Mouse (Mus musculus) neural tube, embryonic 13.5 days (tissue): ENCODE data around the gene Il16. TPM values are rescaled to one million over a fixed set of nuclear protein-coding genes. Genes with fewer than 3 reads are reported as not detected.

Source experiments
- ATAC-seq: fragments of 200-750 bp; cut with Nextera tagmentation; 2 replicates; pipeline ENCODE4 v1.8.0; 2017; ENCODE audit warnings: low read depth, mild to moderate bottlenecking, moderate TSS enrichment, moderate library complexity
- H3K27ac ChIP-seq: fragments of 300-500 bp; sonication (generic); replicated peaks from 2 replicates; pipeline ENCODE4 v1.5.1; 2015; ENCODE audit warnings: moderate library complexity, mild to moderate bottlenecking, inconsistent platforms
- H3K27me3 ChIP-seq: fragments of 300-500 bp; sonication (generic); 2 replicates; pipeline ENCODE4 v1.6.1; 2015; ENCODE audit warnings: mild to moderate bottlenecking, inconsistent platforms
- H3K36me3 ChIP-seq: fragments of 300-500 bp; sonication (generic); 2 replicates; pipeline ENCODE4 v1.6.1; 2015; ENCODE audit warnings: mild to moderate bottlenecking, inconsistent platforms
- H3K4me1 ChIP-seq: fragments of 300-500 bp; sonication (generic); replicated peaks from 2 replicates; pipeline ENCODE4 v1.6.1; 2015; ENCODE audit warnings: inconsistent platforms
- H3K4me2 ChIP-seq: fragments of 300-500 bp; sonication (generic); 2 replicates; pipeline ENCODE4 v1.6.1; 2015; ENCODE audit warnings: inconsistent platforms, mild to moderate bottlenecking, moderate library complexity
- H3K4me3 ChIP-seq: fragments of 300-500 bp; sonication (generic); 2 replicates; pipeline ENCODE4 v1.5.1; 2015; ENCODE audit warnings: mild to moderate bottlenecking, inconsistent platforms
- H3K9ac ChIP-seq: fragments of 300-500 bp; sonication (generic); 2 replicates; pipeline ENCODE4 v1.6.1; 2015; ENCODE audit warnings: moderate library complexity, mild to moderate bottlenecking, inconsistent platforms
- H3K9me3 ChIP-seq: fragments of 300-500 bp; sonication (generic); 2 replicates; pipeline ENCODE4 v1.6.1; 2016; ENCODE audit warnings: inconsistent platforms
- WGBS: fragments of 180-500 bp; shearing (Covaris S2); methylation state at CpG from one replicate; pipeline ENCODE4 v1.1.7; 2015; 5-methylcytosine and 5-hydroxymethylcytosine counted together
- polyA plus RNA-seq: library from polyadenylated mRNA; unstranded; fragments of >200 nt; fragmentation: Nextera tagmentation; extraction: Ambion mirVana; gene quantifications from 2 replicates; pipeline ENCODE4 v1.2.1, GENCODE M21; 2015

The Il16 gene
- 1.4 and 1.6 TPM in 2 replicates for polyA plus RNA-seq

DNA sequence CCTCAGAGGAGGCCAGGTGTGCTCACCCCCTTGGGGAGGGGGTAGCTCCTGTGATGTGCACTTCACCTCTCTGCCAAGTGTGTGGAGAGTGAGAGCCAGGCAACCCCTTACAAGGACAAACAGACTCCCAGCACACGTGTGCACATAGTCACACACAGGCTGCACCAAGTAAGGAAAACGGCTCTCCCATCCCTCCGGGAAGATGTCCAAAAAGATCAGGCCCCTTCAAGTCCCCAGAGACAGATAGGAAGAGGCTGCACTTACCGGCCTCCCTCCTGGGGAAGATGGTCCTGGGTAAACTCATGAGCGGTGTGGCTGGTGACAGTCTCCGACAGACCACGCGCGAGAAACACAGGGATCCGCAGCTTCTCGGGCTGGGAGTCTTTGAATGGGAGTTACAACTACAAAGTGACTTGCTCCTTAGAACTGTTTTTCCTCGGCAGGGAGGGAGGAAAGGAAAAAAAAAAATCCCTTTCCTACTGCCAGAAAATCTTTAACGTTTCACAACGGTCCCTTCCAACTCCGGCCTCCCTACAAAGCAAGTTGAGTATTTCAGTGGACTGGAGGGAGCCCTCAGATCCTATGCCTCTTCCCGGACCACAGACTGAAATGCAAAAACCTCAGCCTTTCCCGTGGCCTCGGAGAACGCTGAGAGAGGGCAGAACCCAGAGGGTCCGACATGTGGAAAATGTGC lies at the start of gene Il16:
Il16 (minus strand) TSS at position 314 of the 694 bp plus-strand sequence.
- Histone ChIP-seq H3K27me3 (no peaks in the 10 kb centered on the region), H3K27ac (no peak within 1 kb of the TSS), H3K9me3 (no peaks in the 10 kb centered on the region), H3K4me3 (no peak within 1 kb of the TSS), H3K36me3 (no peaks in the 10 kb centered on the region), H3K4me2 (peak within 1 kb of the TSS; percentile 35), H3K9ac (peak within 1 kb of the TSS; percentile 12; the same call in 1 of the 2 replicates), H3K4me1 (peaks cover 10% of the 10 kb centered on the region; the same call in 1 of the 2 replicates)
- ATAC-seq = no peak
- WGBS = 54% methylated on average over 20 of the region's 20 CpGs

DNA sequence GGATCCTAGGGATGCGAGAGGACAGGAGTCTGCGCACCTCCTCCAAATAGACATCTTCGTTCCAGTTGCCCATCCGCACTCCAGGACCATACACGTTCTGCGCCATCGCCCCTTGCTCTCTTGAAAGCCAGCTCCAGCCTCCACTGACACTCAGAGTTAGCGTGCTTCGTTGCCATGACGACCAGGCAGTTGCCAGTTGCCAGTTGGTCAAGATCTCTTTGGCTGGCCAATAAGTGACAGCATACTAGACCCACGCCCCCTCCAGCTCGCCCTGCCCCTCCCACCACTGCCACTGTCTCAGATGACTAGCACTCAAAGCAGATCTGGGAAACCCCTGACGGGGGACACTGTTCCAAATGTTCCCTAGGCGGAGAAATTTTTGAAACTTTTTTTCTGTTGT lies 49.2 kb upstream of the Il16 start, which contains the start of gene Cfap161:
Cfap161 (minus strand) TSS at position 176 of the 400 bp plus-strand sequence.
- Histone ChIP-seq H3K9ac (no peak within 1 kb of the TSS), H3K4me1 (peaks cover 9% of the 10 kb centered on the region), H3K4me2 (peak within 1 kb of the TSS; percentile 34), H3K27ac (no peak within 1 kb of the TSS), H3K27me3 (no peaks in the 10 kb centered on the region), H3K36me3 (no peaks in the 10 kb centered on the region), H3K4me3 (no peak within 1 kb of the TSS), H3K9me3 (no peaks in the 10 kb centered on the region)
- ATAC-seq = peak; percentile 95
- 4% methylated on average over 14 of the region's 14 CpGs for WGBS

DNA sequence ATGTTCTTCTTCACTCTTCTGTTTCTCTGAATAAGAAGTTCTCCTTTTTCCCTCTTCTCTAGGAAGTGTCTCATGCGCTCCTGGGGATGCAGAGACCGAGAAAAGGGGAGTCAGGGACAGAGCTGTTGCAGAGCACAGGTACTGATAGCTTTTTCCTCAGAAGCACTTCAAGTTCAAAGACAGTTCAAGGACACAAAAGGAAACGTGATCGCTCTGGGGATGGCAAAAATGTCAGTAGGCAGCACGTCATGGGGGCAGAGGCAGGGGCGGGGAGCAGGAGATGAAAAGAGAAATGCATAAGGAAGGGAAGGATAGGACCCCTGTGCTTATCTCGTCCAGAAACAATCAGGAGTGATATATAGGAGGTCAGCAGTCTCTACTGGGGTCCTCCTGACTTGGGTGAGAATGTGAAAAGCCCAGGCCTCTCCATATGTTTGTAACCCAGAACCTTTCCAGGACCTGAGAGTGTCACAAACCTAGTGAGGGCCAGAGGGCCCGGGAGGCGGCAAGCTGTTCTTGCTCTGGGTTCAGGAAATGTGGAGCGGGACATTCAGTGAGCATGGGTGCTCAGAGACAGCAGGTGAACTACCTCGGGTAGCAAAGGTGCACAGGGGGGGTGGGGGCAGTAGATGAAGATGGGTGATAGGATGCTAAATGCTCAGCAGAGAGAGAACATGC lies 48.6 kb upstream of the Il16 start:
- WGBS = 43% methylated on average over 11 of the region's 11 CpGs
- no peak overlapping the region for H3K4me3 ChIP-seq
- peak; percentile 32; the same call in 1 of the 2 replicates for ATAC-seq

DNA sequence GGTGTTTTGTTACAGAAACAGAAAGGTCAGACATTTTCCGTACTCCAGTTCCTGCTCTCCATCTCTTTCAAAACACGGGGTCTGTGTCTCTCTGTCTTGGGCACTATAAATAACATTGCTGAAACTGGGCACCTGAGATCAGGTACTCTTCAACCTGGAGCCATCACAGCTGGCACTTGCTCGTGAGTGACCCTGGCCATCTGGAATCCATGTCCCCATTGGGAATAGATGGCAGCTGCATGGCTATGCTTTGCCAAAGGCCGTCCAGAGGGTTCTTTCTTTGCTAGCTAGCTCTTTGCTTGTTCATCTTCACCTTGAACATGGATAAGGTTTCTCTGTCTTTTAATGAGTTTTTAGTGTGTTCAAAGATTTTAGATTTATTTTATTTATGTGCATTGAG lies 35.4 kb upstream of the Il16 start:
- Histone ChIP-seq H3K27ac (no peak overlapping the region), H3K27me3 (no peaks in the 10 kb centered on the region), H3K9me3 (no peaks in the 10 kb centered on the region), H3K36me3 (no peaks in the 10 kb centered on the region), H3K4me1 (no peaks in the 10 kb centered on the region), H3K4me2 (no peak overlapping the region), H3K4me3 (no peak overlapping the region), H3K9ac (no peak overlapping the region)
- WGBS = 69% methylated on average over 4 of the region's 4 CpGs
- ATAC-seq = no peak

More for the DNA sequence above, 48.6 kb upstream of the Il16 start:
- Histone ChIP-seq H3K27me3 (no peaks in the 10 kb centered on the region), H3K4me2 (peak overlapping the region; percentile 34), H3K27ac (no peak overlapping the region), H3K9me3 (no peaks in the 10 kb centered on the region), H3K4me1 (peaks cover 9% of the 10 kb centered on the region), H3K9ac (no peak overlapping the region), H3K36me3 (no peaks in the 10 kb centered on the region)

DNA sequence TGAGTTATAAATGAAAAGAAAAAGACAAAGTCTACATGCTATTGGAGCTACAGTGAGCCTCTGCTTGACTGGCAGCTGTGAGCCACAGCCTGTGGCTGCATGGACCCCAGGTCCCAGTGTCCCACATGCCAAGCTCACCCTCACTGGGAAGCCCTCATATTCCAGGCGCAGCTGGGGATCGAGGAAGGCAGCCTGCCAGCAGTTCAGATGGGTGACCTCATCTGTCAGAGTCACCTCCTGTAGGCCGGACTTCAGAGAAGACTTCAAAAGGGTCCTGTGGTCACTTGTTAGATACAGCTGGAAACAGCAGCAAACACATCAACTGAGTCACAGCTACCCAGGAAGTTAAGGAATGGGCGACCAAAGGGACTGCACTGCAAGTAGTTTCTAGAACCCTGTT lies 34.5 kb upstream of the Il16 start:
- Histone ChIP-seq H3K4me1 (no peaks in the 10 kb centered on the region), H3K36me3 (no peaks in the 10 kb centered on the region), H3K4me3 (no peak overlapping the region), H3K9me3 (no peaks in the 10 kb centered on the region), H3K27me3 (no peaks in the 10 kb centered on the region), H3K9ac (no peak overlapping the region), H3K27ac (no peak overlapping the region), H3K4me2 (no peak overlapping the region)
- 78% methylated on average over 4 of the region's 4 CpGs for WGBS
- no peak for ATAC-seq

DNA sequence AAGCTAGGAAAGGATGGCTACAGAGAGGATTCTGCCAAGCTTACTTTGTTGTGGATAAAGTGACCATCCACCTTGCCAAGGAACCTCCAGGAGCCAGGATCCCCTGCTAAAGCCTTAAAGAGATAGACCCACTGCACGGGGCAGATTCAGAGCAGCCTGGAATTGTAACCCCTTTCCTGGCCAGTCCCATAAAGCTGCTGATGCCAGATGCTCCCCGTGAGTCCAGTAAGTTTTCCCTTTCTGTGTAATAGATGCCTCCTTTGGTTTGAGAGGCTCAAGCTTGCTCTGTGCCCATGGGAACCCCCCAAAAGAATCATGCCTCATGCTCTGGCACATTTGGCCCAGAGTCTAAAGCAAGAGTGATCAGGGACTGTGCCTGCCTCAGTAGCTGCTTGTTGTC lies 33.5 kb upstream of the Il16 start:
- no peak for ATAC-seq
- 80% methylated on average over 2 of the region's 2 CpGs for WGBS
- Histone ChIP-seq H3K4me2 (no peak overlapping the region), H3K9me3 (no peaks in the 10 kb centered on the region), H3K4me3 (no peak overlapping the region), H3K27ac (no peak overlapping the region), H3K9ac (no peak overlapping the region), H3K27me3 (no peaks in the 10 kb centered on the region), H3K4me1 (no peaks in the 10 kb centered on the region), H3K36me3 (no peaks in the 10 kb centered on the region)

DNA sequence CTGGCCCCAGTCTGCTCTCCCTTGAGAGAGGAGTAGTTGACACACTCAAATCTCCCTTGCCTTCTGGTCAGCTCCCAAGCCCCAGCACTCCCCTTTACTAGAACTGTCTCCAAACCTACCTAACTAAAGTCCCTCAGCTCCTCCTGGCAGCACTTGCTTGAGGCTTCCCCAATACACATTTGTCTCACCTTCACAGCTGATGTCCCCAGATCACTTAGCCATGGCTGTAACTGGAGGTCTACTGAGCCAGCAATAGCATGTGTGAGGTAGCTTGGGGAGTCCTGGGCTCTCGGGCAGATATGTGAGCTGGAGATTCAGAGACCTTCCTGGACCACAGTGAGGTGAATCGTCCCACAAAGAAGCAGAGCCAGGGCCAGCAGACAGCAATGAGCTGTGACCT lies 33.0 kb upstream of the Il16 start:
- WGBS = 86% methylated on average over 2 of the region's 2 CpGs

DNA sequence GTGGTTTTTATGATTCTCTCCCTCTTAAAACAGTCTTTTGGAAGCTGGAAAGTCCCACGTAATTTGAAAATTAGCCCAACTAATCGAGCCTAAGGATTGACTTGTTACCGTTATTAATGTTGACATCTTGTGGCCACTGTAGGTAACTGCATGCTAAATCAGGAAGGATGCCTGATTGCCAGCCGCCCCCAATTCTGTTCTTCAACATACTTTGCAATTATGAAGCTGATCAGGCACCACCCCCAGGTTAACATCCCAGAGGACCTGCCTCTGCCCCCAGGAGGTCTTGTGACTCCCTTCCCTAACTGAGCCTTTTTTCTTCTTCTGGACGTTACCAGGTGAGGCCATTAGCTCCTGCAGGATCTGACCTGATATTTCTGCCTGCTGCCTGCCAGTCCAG lies 29.2 kb upstream of the Il16 start:
- no peak overlapping the region for H3K9ac ChIP-seq
- no peaks in the 10 kb centered on the region for H3K9me3 ChIP-seq
- H3K36me3 ChIP-seq = no peaks in the 10 kb centered on the region
- no peak for ATAC-seq
- no peak overlapping the region for H3K4me3 ChIP-seq
- 33% methylated on average over 5 of the region's 5 CpGs for WGBS
- no peak overlapping the region for H3K4me2 ChIP-seq
- no peaks in the 10 kb centered on the region for H3K27me3 ChIP-seq
- H3K27ac ChIP-seq = no peak overlapping the region
- no peaks in the 10 kb centered on the region for H3K4me1 ChIP-seq

More for the DNA sequence above, 33.0 kb upstream of the Il16 start:
- no peak for ATAC-seq
- no peak overlapping the region for H3K4me2 ChIP-seq
- no peaks in the 10 kb centered on the region for H3K27me3 ChIP-seq
- H3K27ac ChIP-seq = no peak overlapping the region
- H3K9me3 ChIP-seq = no peaks in the 10 kb centered on the region
- no peaks in the 10 kb centered on the region for H3K4me1 ChIP-seq
- H3K36me3 ChIP-seq = no peaks in the 10 kb centered on the region
- no peak overlapping the region for H3K9ac ChIP-seq
- H3K4me3 ChIP-seq = no peak overlapping the region

DNA sequence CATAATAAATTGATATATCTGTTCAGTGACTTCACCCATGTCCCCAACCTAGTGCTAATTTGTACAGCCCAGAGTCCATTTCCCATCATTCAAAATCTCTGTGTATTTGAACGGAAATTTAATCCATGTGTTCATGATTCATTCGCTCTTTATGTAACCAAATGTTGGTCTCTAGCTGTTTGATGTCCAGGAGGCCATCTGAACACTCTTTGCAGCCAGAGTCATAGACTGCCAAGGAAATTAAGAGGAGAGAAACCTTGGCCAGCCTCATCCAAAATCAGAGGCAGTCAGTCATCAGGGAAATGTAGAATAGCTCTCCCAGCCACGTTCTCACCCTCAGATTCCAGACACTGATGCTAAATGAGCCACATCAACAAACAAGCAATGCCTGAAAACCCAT lies 18.1 kb upstream of the Il16 start:
- no peaks in the 10 kb centered on the region for H3K36me3 ChIP-seq
- no peaks in the 10 kb centered on the region for H3K27me3 ChIP-seq
- H3K9ac ChIP-seq = no peak overlapping the region
- no peaks in the 10 kb centered on the region for H3K4me1 ChIP-seq
- no peak for ATAC-seq
- no peak overlapping the region for H3K4me3 ChIP-seq
- H3K9me3 ChIP-seq = no peaks in the 10 kb centered on the region
- H3K27ac ChIP-seq = no peak overlapping the region
- 76% methylated on average over 3 of the region's 3 CpGs for WGBS
- H3K4me2 ChIP-seq = no peak overlapping the region

DNA sequence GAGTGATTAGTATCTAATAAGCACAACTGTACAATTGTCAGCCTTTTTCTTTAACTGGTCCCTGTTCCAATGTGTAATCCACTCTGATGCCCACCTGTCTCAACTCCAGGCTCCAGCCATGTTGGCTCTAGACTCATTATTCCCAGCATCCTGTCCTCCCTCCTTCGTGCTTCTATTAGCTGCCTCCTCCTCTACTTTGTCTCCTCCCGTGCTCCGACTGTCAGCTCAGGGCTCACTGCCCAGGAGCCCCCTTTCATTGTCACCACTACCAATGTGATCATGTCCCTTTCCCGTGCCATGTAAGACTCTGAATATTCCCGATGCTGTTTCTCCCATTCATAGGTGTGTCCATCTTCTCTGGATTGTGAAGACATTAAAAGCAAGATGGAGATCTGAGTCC lies 16.8 kb upstream of the Il16 start:
- Histone ChIP-seq H3K9ac (no peak overlapping the region), H3K36me3 (no peaks in the 10 kb centered on the region), H3K4me1 (no peaks in the 10 kb centered on the region), H3K27me3 (no peaks in the 10 kb centered on the region), H3K4me2 (no peak overlapping the region), H3K4me3 (no peak overlapping the region), H3K9me3 (no peaks in the 10 kb centered on the region), H3K27ac (no peak overlapping the region)
- no peak for ATAC-seq
- 83% methylated on average over 5 of the region's 5 CpGs for WGBS

DNA sequence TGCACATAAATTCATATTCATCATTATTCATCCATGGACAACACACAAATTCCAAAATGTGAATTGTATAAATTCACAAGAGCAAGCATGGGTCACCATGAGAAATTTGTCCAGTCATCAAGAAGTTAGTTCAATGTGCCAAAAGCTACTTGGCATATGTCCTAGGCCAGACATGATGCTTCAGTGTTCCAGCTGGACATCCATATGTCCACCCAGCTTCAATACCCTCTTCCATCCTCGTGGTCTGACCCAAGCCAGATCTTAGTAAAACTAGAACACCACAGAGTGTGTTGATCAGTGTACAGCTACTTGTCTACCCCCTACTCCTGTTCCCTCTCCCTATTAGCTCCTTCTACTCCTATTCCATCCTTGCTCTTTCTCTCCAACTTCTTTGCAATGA lies 5.5 kb upstream of the Il16 start:
- H3K9ac ChIP-seq = no peak overlapping the region
- H3K4me1 ChIP-seq = 0 out of 2 replicates have a peak, but pooled peaks cover 4% of the 10 kb centered on the region
- no peaks in the 10 kb centered on the region for H3K36me3 ChIP-seq
- no peak overlapping the region for H3K27ac ChIP-seq
- WGBS = 63% methylated on average over 1 of the region's 1 CpGs
- no peak for ATAC-seq
- H3K4me2 ChIP-seq = no peak overlapping the region
- H3K9me3 ChIP-seq = no peaks in the 10 kb centered on the region
- H3K4me3 ChIP-seq = no peak overlapping the region
- H3K27me3 ChIP-seq = no peaks in the 10 kb centered on the region; the same call in 1 of the 2 replicates

DNA sequence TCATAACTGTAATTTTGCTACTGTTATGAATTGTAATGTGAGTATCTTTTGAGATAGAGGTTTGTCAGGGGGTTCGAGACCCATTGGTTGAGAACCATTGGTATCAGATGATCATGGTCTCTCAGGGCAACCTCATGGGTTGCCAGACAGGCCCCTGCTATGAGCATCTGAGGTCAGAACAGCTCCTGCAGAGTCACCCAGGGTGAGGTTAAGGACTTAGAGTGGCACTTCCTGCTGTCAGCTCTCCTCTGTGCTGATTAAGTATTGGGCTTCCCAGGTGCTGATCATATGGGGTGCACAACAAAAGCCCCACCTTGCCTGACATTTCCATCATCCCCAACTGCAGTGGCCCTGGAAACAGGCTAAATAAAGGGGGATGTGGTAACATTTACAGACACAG lies 2.9 kb upstream of the Il16 start:
- no peaks in the 10 kb centered on the region for H3K27me3 ChIP-seq
- no peak overlapping the region for H3K4me3 ChIP-seq
- H3K9me3 ChIP-seq = no peaks in the 10 kb centered on the region
- peaks cover 10% of the 10 kb centered on the region; the same call in 1 of the 2 replicates for H3K4me1 ChIP-seq
- WGBS = 94% methylated on average over 1 of the region's 1 CpGs
- H3K27ac ChIP-seq = no peak overlapping the region
- ATAC-seq = no peak
- H3K9ac ChIP-seq = no peak overlapping the region
- H3K4me2 ChIP-seq = no peak overlapping the region
- no peaks in the 10 kb centered on the region for H3K36me3 ChIP-seq
